Mouse (Mus musculus) embryonic facial prominence, embryonic 11.5 days (tissue): ENCODE data around the gene Mlph. TPM values are rescaled to one million over a fixed set of nuclear protein-coding genes. Genes with fewer than 3 reads are reported as not detected.

ENCODE experiments used
- ATAC-seq: fragments of 200-750 bp; cut with Nextera tagmentation; replicated peaks from 2 replicates; pipeline ENCODE4 v1.8.0; 2017; ENCODE audit warnings: low read depth; ENCODE audit not compliant: insufficient number of reproducible peaks, low FRiP score, low TSS enrichment
- DNase-seq: peaks from one replicate; pipeline ENCODE4 v3.0.0-alpha.2; 2015; ENCODE audit warnings: low spot score
- H3K27ac ChIP-seq: fragments of 300-500 bp; sonication (generic); replicated peaks from 2 replicates; pipeline ENCODE4 v1.5.1; 2014; ENCODE audit warnings: mild to moderate bottlenecking, low read depth, low read length, control low read depth
- H3K27me3 ChIP-seq: fragments of 300-500 bp; sonication (generic); 2 replicates; pipeline ENCODE4 v1.6.1; 2014; ENCODE audit warnings: mild to moderate bottlenecking, low read length, moderate library complexity, mixed read lengths; ENCODE audit not compliant: control insufficient read depth, insufficient read depth
- H3K36me3 ChIP-seq: fragments of 300-500 bp; sonication (generic); replicated peaks from 2 replicates; pipeline ENCODE4 v1.6.1; 2014; ENCODE audit warnings: low read depth, mild to moderate bottlenecking, low read length, moderate library complexity, mixed read lengths; ENCODE audit not compliant: control insufficient read depth, insufficient read depth
- H3K4me1 ChIP-seq: fragments of 300-500 bp; sonication (generic); 2 replicates; pipeline ENCODE4 v1.6.1; 2014; ENCODE audit warnings: low read length, mixed read lengths; ENCODE audit not compliant: control insufficient read depth, insufficient read depth
- H3K4me2 ChIP-seq: fragments of 300-500 bp; sonication (generic); 2 replicates; pipeline ENCODE4 v1.6.1; 2014; ENCODE audit warnings: low read depth, mild to moderate bottlenecking, control low read depth, low read length, moderate library complexity
- H3K4me3 ChIP-seq: fragments of 300-500 bp; sonication (generic); 2 replicates; pipeline ENCODE4 v1.5.1; 2014; ENCODE audit warnings: low read depth, low read length, control low read depth
- H3K9ac ChIP-seq: fragments of 300-500 bp; sonication (generic); replicated peaks from 2 replicates; pipeline ENCODE4 v1.6.1; 2014; ENCODE audit warnings: mild to moderate bottlenecking, control low read depth, low read length
- H3K9me3 ChIP-seq: fragments of 300-500 bp; sonication (generic); replicated peaks from 2 replicates; pipeline ENCODE4 v1.6.1; 2016; ENCODE audit warnings: mild to moderate bottlenecking, low read length, inconsistent platforms, mixed read lengths; ENCODE audit not compliant: control insufficient read depth
- WGBS: fragments of 180-500 bp; shearing (Covaris S2); extraction: QIAGEN DNeasy Blood & Tissue Kit; methylation state at CpG from one replicate; pipeline ENCODE4 v1.1.7; 2014; 5-methylcytosine and 5-hydroxymethylcytosine counted together
- polyA plus RNA-seq: library from polyadenylated mRNA; unstranded; fragments of >200 nt; fragmentation: Nextera tagmentation; extraction: Ambion mirVana; gene quantifications from 2 replicates; pipeline ENCODE4 v1.2.1, GENCODE M21; 2014

The Mlph gene
- polyA plus RNA-seq, 1 experiment from 2014 or later, result 0.07 TPM

DNA sequence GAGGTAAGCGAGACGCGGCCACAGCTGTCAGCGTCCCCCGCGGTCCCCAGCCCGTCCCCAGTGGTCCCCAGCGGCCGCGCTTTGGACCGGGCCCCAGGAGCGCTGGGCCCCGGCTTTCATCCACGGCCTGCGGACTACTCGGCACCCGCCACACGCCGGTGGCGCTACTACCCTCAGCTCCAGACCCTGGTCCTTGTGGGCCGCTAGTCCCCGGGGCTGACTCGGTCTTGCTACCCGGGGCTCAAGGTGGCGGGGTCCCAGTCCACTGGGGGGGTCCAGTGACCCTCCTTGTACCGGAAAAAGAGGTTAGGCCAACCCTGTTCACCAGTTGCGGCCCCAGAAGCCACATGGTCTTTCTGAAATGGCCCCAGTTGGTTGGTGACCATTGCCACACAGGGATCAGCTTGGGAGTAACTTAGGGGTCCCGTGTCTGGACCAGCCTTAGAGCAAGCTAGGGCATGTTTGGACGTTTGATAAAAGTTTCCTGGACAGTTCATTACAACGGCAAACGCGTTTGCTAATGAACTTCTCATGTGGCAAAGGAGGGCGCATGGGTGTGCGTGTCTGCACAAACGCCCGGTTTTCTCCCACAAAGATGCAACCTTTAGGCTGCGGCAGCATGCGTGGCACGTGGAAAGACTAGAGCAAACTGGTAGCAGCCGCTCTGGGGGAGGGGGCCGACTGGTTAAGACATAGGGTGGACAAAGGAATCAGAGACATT, 84.2 kb downstream of the Mlph start:
- WGBS, result 2% methylated on average over 41 of the region's 41 CpGs
- ATAC-seq, result peak; percentile 75
- Histone ChIP-seq H3K4me1 (peaks cover 2% of the 10 kb centered on the region; the same call in 1 of the 2 replicates), H3K4me3 (peak overlapping the region; percentile 78), H3K9ac (peak overlapping the region; percentile 86), H3K9me3 (no peaks in the 10 kb centered on the region), H3K36me3 (no peaks in the 10 kb centered on the region), H3K4me2 (peak overlapping the region; percentile 97), H3K27me3 (no peaks in the 10 kb centered on the region), H3K27ac (no peak overlapping the region)
- peak; percentile 50 for DNase-seq

DNA sequence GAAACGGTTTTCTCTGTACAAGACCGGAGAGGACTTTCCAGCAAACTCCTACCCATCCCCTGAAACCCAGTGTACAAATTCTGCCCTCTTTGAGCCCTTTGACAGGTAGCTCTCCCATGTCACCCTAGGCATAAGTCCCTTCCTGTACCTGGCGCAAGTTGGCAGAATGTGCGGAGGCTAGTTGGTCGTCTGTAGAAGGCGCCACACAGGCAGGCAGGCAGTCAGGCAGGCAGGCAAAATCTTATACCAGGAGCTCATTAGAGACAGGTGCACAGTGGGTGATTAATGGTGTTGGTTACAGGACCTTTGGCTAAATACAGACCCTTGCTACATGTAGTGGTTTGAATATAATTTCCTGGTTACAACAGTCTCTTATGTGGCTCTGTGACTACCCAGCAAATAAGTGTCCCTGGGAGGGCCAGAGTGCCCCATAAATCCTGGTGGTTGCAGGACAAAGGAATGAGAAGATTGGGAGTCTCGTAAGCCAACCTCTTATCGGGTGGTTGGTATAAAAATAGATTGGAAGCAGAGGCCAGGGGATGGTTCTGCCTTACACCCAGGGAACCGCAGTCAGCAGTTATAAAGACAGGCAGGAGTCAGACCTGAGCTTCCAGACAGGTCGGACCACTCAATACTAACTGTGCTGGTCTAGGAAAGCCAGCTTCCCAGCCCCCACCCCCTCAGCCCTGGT, 85.2 kb downstream of the Mlph start:
- WGBS, result 78% methylated on average over 10 of the region's 10 CpGs
- H3K4me3 ChIP-seq, result no peak overlapping the region
- no peak overlapping the region for H3K9ac ChIP-seq
- ATAC-seq (no peak), DNase-seq (no peak)
- H3K4me2 ChIP-seq, result peak overlapping the region; percentile 97; the same call in 1 of the 2 replicates
- H3K36me3 ChIP-seq, result no peaks in the 10 kb centered on the region
- H3K4me1 ChIP-seq, result peaks cover 2% of the 10 kb centered on the region; the same call in 1 of the 2 replicates
- no peaks in the 10 kb centered on the region for H3K27me3 ChIP-seq
- no peak overlapping the region for H3K27ac ChIP-seq
- H3K9me3 ChIP-seq, result no peaks in the 10 kb centered on the region

Other genes starting within 250 kb of the Mlph start
- 17.4 and 19.5 TPM in 2 replicates for gene Col6a3, start 71.1 kb upstream of the Mlph start, polyA plus RNA-seq
- gene Prlh, start 38.0 kb downstream of the Mlph start, polyA plus RNA-seq, result not detected in 2 replicates
- 0.64 and 0.70 TPM in 2 replicates for gene Rab17, start 54.6 kb downstream of the Mlph start, polyA plus RNA-seq
- gene Lrrfip1, start 83.7 kb downstream of the Mlph start, polyA plus RNA-seq, result 28.5 and 30.0 TPM in 2 replicates
- 0.43 and 0.74 TPM in 2 replicates for gene Rbm44, start 230.0 kb downstream of the Mlph start, polyA plus RNA-seq